Mouse (Mus musculus) CD8-positive naive resting alpha-beta T cell, adult 2 months (primary cell): ENCODE measurements at regions not wholly inside any gene's neighbourhood (a gene's known extent, or its start where the extent isn't known, plus 50 kb on each side); places are given as distances from the start of the nearest gene placed in this dataset.
A peak's percentile ranks its signal among the peaks of the same experiment; 100 is the strongest.
"Not testable (repeated sequence)": the region's sequence is repeated elsewhere in the genome, so short reads cannot be mapped to it uniquely, and the experiment has no call there.

Experiments
- DNase-seq, 2 experiments: peaks; one replicate each; pipeline ENCODE4 v3.0.0; 2022; ENCODE audit warnings: low read depth in 2 of 2, low spot score in 2 of 2

DNA sequence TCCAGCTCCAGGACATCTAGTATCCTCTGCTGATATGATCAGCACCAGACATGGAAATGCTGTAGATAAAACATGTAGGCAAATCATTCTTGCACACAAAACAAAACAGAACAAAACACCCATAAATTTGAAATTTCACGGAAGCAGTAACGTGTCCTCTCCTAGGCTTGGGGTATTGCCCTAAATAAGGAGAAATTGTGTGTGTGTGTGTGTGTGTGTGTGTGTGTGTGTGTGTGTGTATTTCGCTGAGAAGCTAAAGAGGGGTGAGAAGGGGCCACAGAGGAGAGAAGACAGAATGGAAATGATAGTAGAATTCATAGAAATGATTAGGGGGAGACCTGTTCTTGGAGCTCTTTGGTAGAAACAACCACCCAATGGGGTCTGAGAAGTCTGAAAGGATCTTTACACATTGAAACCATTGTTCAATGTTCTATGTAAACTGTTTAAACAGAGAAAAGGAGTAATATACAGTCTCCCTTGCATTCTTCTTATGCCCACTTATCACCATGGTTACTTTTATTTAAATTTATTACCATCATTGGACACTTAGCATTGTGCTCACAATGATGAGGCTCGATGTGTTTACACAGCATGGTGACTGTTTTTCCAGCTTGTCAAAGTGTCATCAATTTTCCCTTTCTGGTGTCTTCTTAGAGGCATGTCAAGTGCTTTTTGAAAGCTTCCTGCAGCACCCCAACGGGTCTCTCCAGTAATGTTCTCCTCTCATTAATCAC, 317.3 kb upstream of the 4933412E24Rik start:
- DNase-seq, result no peak

- no peak for DNase-seq
These were observed 301.2 kb upstream of the 4933412E24Rik start for GRCm38 (mm10) chr15:60317577-60317976.

DNA sequence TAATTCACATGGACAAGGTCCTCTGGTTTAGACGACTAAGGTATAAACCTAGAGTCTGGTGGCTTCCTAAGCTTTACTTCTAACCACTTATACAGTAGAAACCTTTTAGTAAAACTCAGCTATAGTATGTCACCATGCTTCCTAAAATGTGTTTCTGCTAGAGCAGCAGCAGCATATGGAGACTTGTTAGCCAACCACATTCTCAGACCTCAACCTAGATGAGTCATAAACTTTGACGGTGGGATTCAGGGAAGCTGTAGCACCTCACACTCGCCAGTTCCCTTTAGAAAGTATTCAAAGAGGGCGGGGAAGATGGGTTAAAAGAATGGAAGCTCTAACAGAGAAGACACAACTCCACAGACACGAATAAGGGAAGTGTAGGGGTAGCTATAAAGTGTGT, 298.8 kb upstream of the 4933412E24Rik start:
- no peak for DNase-seq

- no peak for DNase-seq
These were observed 293.5 kb upstream of the 4933412E24Rik start for GRCm38 (mm10) chr15:60309909-60310308.

DNA sequence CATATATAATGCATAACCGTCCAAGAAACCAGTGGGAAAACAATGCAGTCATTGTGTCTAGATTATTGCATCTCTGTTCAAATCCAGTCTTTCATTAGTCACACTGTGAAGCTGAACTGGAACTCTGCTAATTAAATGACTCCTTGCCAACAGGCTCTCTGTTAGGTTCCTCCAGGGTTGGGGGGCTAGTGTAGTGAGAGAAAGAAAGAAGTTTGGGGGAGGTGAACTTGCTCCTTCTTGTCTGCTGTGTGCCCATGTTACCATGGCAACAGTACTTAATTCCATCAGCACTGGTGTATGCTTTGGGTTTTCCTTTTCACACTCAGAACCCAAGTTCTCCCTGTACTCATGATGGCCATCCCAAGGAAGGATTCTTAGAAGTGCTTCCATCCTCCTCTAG, 292.6 kb upstream of the 4933412E24Rik start:
- no peak for DNase-seq

GRCm38 (mm10) chr15:60308126-60308525, 291.7 kb upstream of the 4933412E24Rik start:
- DNase-seq, result no peak

- DNase-seq, result no peak
These were observed 287.1 kb upstream of the 4933412E24Rik start for GRCm38 (mm10) chr15:60303501-60303900.

DNA sequence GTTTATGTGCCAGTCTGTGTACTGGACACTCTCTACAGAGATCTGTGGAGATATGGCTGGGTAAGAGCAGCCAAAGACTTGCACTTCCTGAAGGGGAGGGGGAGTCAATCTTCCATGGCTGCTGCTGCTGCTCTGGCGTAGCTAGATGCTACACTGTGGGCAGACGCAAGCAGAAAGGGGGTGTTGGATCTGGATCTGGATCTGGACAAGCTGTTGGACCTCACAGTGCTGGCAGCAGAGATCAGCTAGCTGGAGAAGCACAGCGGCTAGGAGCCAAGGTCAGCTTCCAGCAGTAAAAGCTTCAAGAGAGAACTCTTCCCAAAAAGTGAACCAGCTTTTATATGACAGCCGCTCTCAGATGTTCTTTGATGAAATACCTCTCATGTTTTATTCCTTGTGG, 285.5 kb upstream of the 4933412E24Rik start:
- DNase-seq, result no peak

DNA sequence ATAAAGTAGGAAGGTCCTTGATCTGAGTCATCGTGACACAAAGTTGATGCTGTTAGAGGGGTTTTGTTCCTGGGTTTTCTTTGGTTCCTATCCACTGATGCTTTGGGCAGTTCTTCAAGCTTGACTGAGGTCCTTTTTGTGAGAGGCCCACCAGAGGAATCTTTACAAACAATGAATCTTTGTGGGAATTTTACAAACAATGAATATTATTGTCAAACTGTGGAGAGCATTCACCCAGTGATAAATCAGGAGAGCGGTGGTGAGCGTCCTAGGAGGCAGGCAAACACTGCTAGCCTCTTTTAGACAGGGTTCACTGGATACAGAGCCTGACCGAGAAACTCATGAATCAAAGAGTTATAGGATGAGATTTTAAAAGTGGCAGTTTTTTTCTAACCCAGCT, 268.9 kb upstream of the 4933412E24Rik start:
- no peak for DNase-seq

DNA sequence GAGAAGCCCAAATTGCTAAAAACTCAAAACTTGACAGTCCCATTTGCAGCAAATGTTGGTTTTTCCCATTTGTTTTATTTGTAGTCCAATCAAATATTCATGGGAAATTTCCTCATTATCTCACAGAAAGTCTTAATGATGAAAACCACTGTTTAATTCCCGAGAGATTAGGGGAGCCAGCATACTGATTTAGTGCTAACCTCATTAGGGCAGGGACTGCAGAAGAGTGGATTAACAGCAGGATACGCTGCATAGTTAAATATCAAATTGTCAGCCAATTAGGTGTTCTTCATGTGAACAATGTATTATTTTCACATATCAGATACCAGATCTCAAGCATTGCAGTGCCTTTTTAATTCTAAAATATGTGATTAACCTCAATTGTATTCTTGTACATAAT, 264.0 kb upstream of the 4933412E24Rik start:
- DNase-seq, result no peak

DNA sequence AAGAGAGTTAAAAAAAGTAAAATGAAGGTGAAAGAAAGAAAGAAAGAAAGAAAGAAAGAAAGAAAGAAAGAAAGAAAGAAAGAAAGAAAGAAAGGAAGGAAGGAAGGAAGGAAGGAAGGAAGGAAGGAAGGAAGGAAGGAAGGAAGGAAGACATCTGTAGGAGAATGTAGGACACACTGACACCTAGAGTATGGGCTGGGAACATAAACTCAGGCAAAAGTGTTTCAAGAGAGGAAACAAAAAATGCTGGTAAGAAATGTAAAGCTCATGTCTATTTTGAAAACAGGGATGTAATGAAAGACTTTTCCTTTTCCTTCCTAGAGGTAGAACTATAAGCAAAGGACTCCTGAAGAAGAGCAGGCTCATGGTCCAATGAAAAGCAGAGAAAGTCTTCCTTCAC, 237.2 kb upstream of the 4933412E24Rik start:
- DNase-seq, result not testable (repeated sequence)

DNA sequence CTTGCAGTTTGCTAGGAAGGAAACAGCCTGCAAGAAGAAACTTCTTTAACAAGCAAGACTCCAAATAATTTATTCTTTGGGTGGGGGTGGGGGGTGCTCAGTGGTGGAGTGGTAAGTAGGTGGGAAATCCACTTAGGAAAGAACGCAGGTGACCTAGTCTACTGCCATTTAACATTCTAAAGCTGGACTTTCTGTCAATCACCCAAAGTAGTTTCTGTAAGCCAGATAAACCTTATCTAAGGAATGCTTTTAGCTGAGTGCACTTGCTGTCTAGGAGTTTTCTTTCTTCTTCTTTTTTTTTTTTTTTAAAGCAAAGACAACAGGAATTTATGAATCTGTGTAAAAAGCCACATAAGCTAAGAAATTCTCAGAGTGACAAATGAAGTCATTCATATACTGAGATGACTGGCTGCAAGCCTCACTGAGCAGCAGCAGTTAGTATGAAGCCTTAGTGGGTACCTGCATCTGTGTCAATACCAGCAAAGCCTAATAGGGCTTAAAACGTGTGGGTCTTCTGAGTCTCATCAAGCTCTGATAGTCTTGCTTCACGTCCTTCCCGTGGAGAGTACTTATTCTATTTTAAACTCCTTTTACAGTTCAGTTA, 210.0 kb upstream of the 4933412E24Rik start:
- DNase-seq, result no peak

DNA sequence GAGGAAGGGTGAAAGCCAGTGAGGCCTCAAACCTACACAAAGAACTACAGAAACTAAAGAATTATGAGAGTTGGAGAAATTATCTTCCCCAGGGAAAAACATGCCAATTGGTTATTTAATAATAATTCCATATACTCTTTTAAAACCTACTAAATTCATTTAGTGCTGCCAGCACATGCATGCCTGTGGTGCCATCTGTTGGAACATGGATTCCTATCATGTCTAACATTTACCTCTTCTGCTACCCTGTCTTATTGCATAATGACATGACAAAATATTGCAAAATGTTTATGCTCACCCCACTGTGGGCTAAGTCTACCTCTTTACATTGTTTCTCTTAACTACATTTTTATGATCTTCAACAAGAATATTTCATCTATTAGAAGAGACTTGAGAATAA, 178.7 kb upstream of the 4933412E24Rik start:
- DNase-seq, result peak in 1 of 2 experiments; percentile 12

GRCm38 (mm10) chr15:60193157-60193556, 176.7 kb upstream of the 4933412E24Rik start:
- no peak for DNase-seq

- peak; percentile 57 to 69 for DNase-seq
These were observed 170.7 kb upstream of the 4933412E24Rik start for GRCm38 (mm10) chr15:60187002-60187715.

- peak; percentile 87 to 91 for DNase-seq
These were observed 125.2 kb upstream of the 4933412E24Rik start for GRCm38 (mm10) chr15:60141554-60142070.

GRCm38 (mm10) chr15:60136671-60137070, 120.3 kb upstream of the 4933412E24Rik start:
- peak in 1 of 2 experiments; percentile 33 for DNase-seq

DNA sequence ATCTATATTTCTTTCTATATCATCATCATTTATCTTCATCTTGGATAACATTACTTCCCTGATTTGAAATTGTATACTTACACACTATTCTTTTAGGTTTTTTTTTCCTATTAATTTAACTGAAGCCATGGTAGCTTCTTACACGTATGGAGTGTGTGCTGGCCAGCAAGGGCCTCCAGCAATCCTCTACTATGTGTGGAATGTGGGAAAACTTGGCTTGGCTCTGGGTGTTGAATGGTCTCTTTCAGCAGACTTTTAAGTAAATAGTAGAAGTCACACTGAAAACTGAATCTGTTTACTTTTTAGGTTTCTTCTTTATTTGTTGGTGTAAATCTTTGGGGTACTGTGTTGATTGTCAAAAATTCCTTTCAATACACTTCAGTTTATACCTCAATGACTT, 118.1 kb upstream of the 4933412E24Rik start:
- DNase-seq, result no peak

- peak in 1 of 2 experiments; percentile 42 for DNase-seq
These were observed 116.3 kb upstream of the 4933412E24Rik start for GRCm38 (mm10) chr15:60132701-60133100.

- no peak for DNase-seq
These were observed 108.0 kb upstream of the 4933412E24Rik start for GRCm38 (mm10) chr15:60124461-60124860.

GRCm38 (mm10) chr15:60119926-60120325, 103.5 kb upstream of the 4933412E24Rik start:
- peak in 1 of 2 experiments; percentile 55 for DNase-seq

DNA sequence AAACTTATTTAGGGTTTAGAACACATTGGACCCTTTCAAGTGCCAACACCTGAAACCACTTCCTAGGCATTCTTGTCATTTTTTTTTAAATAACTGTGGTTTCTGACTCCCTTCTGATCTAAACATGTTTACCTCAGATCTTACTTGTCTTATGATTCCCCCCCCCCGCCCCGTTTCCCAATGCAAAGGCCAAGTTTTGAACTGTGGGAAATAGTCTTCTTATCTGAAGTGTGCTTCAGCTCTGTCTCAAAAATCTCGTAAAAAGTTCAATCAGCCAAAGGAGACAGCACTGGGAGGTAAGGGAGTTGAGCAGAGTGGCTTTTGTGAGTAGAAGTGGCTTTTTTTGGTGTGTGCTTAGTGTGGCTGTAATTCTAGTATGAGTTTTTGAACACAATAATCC, 95.5 kb upstream of the 4933412E24Rik start:
- no peak for DNase-seq
